Mouse (Mus musculus) midbrain, embryonic 10.5 days (tissue): ENCODE measurements at regions not wholly inside any gene's neighbourhood (a gene's known extent, or its start where the extent isn't known, plus 50 kb on each side); places are given as distances from the start of the nearest gene placed in this dataset.

Experiments used
- DNase-seq: peaks from one replicate; pipeline ENCODE4 v3.0.0-alpha.2; 2017; ENCODE audit warnings: low spot score
- H3K27ac ChIP-seq: fragments of 300-500 bp; sonication (generic); replicated peaks from 2 replicates; pipeline ENCODE4 v1.5.1; 2016; ENCODE audit warnings: mild to moderate bottlenecking
- H3K27me3 ChIP-seq: fragments of 300-500 bp; sonication (generic); 2 replicates; pipeline ENCODE4 v1.6.1; 2016; ENCODE audit warnings: low read depth, mild to moderate bottlenecking; ENCODE audit not compliant: poor library complexity, severe bottlenecking
- H3K36me3 ChIP-seq: fragments of 300-500 bp; sonication (generic); 2 replicates; pipeline ENCODE4 v1.6.1; 2016; ENCODE audit warnings: mild to moderate bottlenecking, moderate library complexity
- H3K4me1 ChIP-seq: fragments of 300-500 bp; sonication (generic); 2 replicates; pipeline ENCODE4 v1.6.1; 2016
- H3K4me3 ChIP-seq: fragments of 300-500 bp; sonication (generic); 2 replicates; pipeline ENCODE4 v1.5.1; 2016; ENCODE audit warnings: mild to moderate bottlenecking, moderate library complexity
- H3K9me3 ChIP-seq: fragments of 300-500 bp; sonication (generic); replicated peaks from 2 replicates; pipeline ENCODE4 v1.6.1; 2016; ENCODE audit warnings: mild to moderate bottlenecking
- WGBS: fragments of 180-500 bp; shearing (Covaris S2); methylation state at CpG from one replicate; pipeline ENCODE4 v1.1.7; 2016; 5-methylcytosine and 5-hydroxymethylcytosine counted together

DNA sequence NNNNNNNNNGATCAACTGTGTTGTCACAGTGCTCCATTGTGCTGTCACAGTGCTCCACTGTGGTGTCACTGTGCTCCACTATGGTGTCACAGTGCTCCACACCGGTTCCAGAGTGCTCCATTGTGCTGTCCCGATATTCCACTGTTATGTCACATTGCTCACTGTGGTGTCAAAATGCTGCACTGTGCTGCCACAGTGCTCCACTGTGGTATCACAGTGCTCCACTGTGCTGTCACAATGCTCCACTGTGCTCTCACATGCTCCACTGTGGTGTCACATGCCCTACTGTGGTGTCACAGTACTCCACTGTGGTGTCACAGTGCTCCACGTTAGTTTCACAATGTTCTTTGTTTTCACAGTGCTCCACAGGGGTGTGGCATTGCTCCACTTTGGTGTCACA is 359.3 kb upstream of the Olfr161 start:
- Histone ChIP-seq H3K36me3 (no peaks in the 10 kb centered on the region), H3K4me3 (no peak overlapping the region), H3K27ac (no peak overlapping the region), H3K27me3 (no peaks in the 10 kb centered on the region), H3K4me1 (no peaks in the 10 kb centered on the region), H3K9me3 (peaks cover 53% of the 10 kb centered on the region)
- no peak for DNase-seq
- WGBS: 73% methylated on average over 3 of the region's 3 CpGs

DNA sequence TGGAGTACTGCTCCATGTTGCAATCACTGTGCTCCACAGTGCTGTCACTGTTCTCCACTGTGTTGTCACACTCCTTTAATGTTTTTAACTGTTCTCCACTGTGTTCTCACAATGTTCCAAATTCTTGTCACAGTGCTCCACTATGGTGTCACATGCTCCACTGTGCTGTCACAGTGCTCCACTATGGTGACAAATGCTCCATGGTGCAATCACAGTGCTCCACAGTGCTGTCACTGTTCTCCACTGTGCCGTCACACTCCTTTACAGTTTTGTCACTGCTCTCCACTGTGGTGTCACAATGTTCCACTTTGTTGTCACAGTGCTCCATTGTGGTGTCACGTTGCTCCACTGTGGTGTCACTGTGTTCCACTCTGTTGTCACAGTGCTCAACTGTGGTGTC is 358.2 kb upstream of the Olfr161 start:
- WGBS: 54% methylated on average over 2 of the region's 2 CpGs
- H3K9me3 ChIP-seq: peaks cover 63% of the 10 kb centered on the region
- DNase-seq: no peak
- no peaks in the 10 kb centered on the region for H3K4me1 ChIP-seq
- no peak overlapping the region for H3K4me3 ChIP-seq
- H3K36me3 ChIP-seq: no peaks in the 10 kb centered on the region
- no peak overlapping the region for H3K27ac ChIP-seq
- no peaks in the 10 kb centered on the region for H3K27me3 ChIP-seq

DNA sequence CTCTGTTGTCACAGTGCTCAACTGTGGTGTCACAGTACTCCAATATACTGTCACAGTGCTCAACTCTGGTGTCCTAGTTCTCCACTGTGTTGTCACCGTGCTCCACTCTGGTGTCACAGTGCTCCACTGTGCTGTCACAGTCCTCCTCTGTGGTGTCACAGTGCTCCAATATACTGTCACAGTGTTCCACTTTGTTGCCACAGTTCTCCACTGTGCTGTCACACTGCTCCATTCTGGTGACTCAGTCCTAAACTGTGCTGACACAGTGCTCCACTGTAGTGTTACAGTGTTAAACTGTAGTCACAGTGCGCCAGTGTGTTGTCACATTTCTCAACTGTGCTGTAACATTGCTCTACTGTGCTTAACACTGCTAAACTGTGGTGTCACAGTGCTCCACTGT is 356.8 kb upstream of the Olfr161 start:
- Histone ChIP-seq H3K9me3 (peaks cover 78% of the 10 kb centered on the region), H3K27me3 (no peaks in the 10 kb centered on the region), H3K36me3 (no peaks in the 10 kb centered on the region), H3K27ac (no peak overlapping the region), H3K4me1 (no peaks in the 10 kb centered on the region), H3K4me3 (no peak overlapping the region)
- DNase-seq: no peak
- 54% methylated on average over 2 of the region's 2 CpGs for WGBS

DNA sequence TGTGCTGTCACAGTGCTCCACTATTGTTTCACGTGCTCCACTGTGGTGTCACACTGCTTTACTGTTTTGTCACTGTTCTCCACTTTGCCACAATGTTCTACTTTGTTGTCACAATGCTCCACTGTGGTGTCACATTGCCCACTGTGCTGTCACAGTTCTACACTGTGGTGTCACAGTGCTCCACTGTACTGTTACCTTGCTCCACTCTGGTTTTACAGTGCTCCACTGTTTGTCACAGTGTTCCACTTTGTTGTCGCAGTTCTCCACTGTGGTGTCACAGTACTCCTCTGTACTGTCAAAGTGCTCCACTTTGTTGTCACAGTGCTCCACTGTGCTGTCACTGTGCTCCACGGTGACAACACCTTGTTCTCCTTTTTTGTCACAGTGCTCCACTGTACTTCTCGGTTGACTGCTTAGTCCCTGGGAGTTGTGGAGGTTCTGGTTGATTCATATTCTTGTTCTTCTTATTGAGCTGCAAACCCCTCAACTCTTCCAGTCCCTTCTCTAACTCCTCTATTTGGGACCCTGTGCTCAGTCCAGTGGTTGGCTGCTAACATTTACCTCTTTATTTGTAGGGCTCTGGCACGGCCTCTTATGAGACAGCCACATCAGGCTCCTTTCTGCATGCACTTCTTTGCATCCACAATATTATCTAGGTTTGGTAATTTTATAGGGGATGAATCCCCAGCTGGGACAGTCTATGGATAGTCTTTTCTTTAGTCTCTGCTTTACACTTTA is 349.7 kb upstream of the Olfr161 start:
- no peaks in the 10 kb centered on the region for H3K4me1 ChIP-seq
- H3K4me3 ChIP-seq: no peak overlapping the region
- no peaks in the 10 kb centered on the region for H3K27me3 ChIP-seq
- 71% methylated on average over 5 of the region's 5 CpGs for WGBS
- peaks cover 97% of the 10 kb centered on the region for H3K9me3 ChIP-seq
- no peak for DNase-seq
- H3K36me3 ChIP-seq: no peaks in the 10 kb centered on the region
- no peak overlapping the region for H3K27ac ChIP-seq

DNA sequence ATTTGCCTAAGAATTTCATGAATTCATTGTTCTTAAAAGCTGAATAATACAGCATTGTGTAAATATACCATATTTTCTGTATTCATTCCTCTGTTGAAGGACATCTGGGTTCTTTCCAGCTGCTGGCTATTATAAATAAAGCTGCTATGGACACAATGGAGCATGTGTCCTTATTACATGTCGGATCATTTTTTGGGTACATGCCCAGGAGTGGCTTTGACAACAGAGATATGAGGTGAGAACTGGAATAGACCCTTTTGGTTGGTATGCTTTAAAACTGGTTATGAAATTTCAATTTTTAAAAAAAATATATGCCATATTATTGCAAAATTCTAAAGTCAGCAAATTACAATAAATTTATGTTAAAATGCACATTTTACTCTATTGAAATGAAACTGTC is 348.9 kb upstream of the Olfr161 start:
- Histone ChIP-seq H3K9me3 (peaks cover 97% of the 10 kb centered on the region), H3K4me3 (no peak overlapping the region), H3K27ac (no peak overlapping the region), H3K4me1 (no peaks in the 10 kb centered on the region), H3K36me3 (no peaks in the 10 kb centered on the region), H3K27me3 (no peaks in the 10 kb centered on the region)
- WGBS: 71% methylated on average over 1 of the region's 1 CpGs
- DNase-seq: no peak

DNA sequence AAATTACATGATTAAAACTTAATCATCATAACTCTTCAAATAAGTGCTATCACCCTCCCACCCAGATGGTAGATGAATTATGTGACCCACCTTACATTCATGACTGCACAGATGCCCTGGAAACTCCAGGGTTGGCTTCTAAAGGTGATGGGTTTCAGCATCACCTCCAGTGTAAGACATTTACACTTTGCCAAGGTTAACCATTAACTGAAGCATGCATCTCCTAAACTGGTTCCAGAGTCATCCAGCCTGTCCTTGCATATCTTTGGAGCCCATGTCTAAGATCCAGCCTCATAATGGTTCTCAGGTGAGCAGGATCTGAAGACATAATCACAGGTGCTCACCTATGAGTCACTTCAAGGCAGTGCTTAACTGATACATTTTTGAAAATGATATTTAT is 344.4 kb upstream of the Olfr161 start:
- no peak for DNase-seq
- H3K4me1 ChIP-seq: no peaks in the 10 kb centered on the region
- H3K27ac ChIP-seq: no peak overlapping the region
- H3K9me3 ChIP-seq: peaks cover 79% of the 10 kb centered on the region
- no peaks in the 10 kb centered on the region for H3K27me3 ChIP-seq
- no peak overlapping the region for H3K4me3 ChIP-seq
- H3K36me3 ChIP-seq: no peaks in the 10 kb centered on the region

DNA sequence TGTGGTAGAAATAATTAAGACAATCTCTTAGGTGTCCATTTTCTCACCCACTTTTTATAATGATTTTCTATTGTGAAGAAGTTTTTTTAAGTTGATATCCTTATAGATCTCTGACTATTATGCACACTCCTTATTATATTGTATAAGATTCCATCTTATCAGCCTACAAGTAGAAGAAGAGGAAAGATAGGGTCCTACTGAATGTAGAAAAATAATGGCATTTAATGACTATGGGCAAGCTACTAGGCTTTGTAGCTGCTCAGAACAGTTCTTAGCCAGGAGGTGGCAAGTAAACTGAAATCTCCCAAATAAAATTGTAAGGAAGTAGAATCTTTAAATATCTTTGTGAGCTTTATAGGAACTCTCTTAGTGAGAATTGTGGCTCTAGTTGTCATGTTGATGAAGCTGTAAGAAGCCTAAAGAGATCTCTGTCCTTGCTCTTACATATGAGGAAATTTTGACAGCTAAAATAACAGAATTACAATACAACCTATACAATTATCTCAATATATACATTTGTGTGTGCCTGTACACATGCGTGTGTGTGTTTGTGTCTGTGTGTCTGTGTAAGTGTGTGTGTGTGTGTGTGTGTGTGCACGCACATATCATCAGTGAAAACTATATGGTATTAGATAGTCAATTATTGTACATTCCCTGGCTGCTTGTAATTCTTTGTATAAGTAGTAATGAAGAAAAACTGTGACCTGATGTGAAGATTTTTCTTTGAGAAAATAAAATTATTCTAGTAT is 343.7 kb upstream of the Olfr161 start:
- DNase-seq: no peak
- 43% methylated on average over 2 of the region's 2 CpGs for WGBS
- Histone ChIP-seq H3K9me3 (peaks cover 78% of the 10 kb centered on the region), H3K4me3 (no peak overlapping the region), H3K27me3 (no peaks in the 10 kb centered on the region), H3K36me3 (no peaks in the 10 kb centered on the region), H3K27ac (no peak overlapping the region), H3K4me1 (no peaks in the 10 kb centered on the region)

DNA sequence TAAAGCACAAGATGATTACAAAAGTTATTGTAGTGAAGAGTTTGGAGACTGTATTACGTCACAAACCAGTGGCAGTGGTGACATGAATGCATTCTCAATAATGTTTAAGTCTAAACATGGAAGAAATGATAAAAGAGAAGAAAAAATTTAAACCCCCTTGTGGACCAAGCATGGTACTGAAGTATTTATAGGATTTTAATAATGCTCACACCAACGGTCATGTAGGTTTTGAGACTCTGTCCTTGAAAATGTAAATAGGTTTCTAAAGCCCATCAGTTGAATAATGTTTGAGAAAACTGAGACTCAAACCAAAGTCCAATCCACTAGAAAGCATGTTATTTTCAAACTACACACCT is 343.1 kb upstream of the Olfr161 start:
- no peak overlapping the region for H3K27ac ChIP-seq
- no peaks in the 10 kb centered on the region for H3K27me3 ChIP-seq
- WGBS: 52% methylated on average over 2 of the region's 2 CpGs
- H3K4me3 ChIP-seq: no peak overlapping the region
- no peaks in the 10 kb centered on the region for H3K4me1 ChIP-seq
- DNase-seq: no peak
- peaks cover 77% of the 10 kb centered on the region for H3K9me3 ChIP-seq
- H3K36me3 ChIP-seq: no peaks in the 10 kb centered on the region

DNA sequence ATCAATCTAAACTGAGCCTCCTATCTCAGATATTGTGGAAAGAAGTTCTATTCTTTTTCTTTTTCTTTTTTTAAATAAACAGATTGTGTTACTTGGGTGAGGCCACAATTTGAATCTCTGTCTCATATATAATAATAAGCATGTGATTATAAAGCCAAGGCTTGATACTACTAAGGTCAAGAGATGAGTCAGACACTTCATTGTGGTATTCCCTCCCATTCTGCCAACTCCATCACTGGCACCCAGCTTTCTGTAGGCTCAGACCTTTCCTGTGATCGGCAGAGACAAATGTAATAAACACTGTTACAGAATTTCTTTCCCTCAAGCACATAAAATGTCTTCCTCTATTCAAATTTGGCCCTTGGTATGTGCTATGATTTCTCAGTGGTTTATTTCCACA is 337.0 kb upstream of the Olfr161 start:
- Histone ChIP-seq H3K27me3 (no peaks in the 10 kb centered on the region), H3K27ac (no peak overlapping the region), H3K9me3 (peaks cover 84% of the 10 kb centered on the region), H3K36me3 (no peaks in the 10 kb centered on the region), H3K4me3 (no peak overlapping the region), H3K4me1 (no peaks in the 10 kb centered on the region)
- DNase-seq: no peak
- WGBS: 40% methylated on average over 1 of the region's 1 CpGs

DNA sequence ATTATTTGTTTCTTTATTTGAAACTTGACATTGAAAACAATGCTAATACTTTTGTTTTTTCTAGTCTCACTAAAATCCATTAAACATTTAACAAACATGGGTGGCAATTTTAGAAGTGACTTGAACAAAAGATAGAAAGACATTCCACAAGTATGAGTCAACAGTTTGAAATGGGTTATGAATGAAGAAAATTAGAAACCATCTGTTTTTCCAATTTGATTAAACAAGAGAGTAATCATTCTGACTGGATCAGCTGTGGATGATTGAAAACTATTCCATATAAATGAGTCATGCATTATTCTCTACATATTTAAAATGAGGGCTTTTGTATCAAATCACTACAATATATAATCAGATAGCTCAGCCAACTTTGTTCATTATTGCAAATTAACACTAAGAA is 334.8 kb upstream of the Olfr161 start:
- no peak overlapping the region for H3K27ac ChIP-seq
- peaks cover 92% of the 10 kb centered on the region for H3K9me3 ChIP-seq
- H3K27me3 ChIP-seq: no peaks in the 10 kb centered on the region
- DNase-seq: no peak
- H3K4me1 ChIP-seq: no peaks in the 10 kb centered on the region
- H3K4me3 ChIP-seq: no peak overlapping the region
- no peaks in the 10 kb centered on the region for H3K36me3 ChIP-seq

DNA sequence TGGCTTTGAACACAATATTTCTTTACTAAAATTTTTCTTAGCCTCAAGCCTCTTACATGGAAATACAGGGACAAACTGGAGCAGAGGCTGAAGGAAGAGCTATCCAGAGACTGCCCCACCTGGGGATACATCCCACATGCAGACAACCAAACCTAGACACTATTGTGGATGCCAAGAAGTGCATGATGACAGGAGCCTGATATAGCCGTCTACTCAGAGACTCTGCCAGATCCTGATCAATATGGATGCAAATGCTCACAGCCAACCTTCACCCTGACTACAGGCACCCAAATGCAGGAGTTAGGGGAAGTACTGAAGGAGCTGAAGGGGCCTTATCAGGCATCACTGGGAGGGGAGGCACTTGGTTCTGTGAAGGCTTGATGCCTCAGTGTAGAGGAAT is 325.5 kb upstream of the Olfr161 start:
- Histone ChIP-seq H3K36me3 (no peaks in the 10 kb centered on the region), H3K4me1 (no peaks in the 10 kb centered on the region), H3K9me3 (peaks cover 98% of the 10 kb centered on the region), H3K4me3 (no peak overlapping the region), H3K27ac (no peak overlapping the region), H3K27me3 (no peaks in the 10 kb centered on the region)
- WGBS: 94% methylated on average over 1 of the region's 1 CpGs
- DNase-seq: no peak

DNA sequence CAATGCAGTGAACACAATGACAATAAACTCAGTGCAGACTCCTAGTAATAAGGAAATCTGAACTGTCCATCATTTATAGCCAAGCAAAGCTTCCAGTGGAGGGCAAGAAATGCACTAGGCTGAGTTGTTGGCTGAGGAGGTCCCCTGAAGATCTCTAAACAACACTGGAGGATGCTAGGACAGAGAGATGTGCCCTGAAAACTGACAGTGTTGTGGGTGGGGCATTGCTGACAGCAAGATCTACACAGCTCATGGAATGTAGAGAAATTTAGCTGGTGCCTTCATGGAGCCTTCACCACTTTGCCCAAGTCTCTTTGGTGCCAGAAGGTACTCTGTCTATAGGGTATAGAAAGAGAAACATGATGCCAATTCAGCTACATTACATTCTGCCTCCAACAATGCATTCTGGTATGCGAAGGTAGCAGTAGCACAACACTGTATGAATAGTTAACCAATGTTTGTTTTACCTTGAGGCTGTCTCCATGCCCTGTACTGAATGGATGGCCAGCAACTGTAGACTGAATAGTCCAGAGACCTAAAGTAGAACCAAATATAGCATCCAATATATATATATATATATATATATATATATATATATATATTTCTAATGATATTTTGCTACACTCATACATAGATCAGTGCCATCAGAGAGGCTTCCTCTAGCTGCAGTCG is 318.9 kb upstream of the Olfr161 start:
- Histone ChIP-seq H3K4me1 (no peaks in the 10 kb centered on the region), H3K9me3 (peaks cover 97% of the 10 kb centered on the region), H3K36me3 (no peaks in the 10 kb centered on the region), H3K4me3 (no peak overlapping the region), H3K27ac (no peak overlapping the region), H3K27me3 (no peaks in the 10 kb centered on the region)
- 61% methylated on average over 2 of the region's 2 CpGs for WGBS
- DNase-seq: no peak

DNA sequence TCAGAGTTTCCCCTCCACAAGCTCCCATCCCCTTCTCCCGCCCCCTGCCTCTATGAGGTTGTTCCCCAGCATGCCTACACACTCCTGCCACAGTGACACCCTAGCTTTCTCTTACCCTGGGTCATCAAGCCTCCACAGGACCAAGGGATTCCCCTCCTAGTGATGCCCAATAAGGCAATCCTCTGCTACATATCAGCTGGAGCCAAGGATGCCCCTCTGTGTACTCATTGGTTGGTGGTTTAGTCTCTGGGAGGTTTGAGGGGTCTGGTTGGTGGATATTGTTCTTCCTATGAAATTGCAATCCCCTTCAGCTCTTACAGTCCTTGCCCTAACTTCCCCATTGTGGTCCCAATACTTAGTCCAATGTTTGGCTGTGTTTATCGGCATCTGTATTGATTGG is 317.4 kb upstream of the Olfr161 start:
- no peak overlapping the region for H3K4me3 ChIP-seq
- no peaks in the 10 kb centered on the region for H3K36me3 ChIP-seq
- no peak for DNase-seq
- no peaks in the 10 kb centered on the region for H3K27me3 ChIP-seq
- 88% methylated on average over 2 of the region's 2 CpGs for WGBS
- no peak overlapping the region for H3K27ac ChIP-seq
- no peaks in the 10 kb centered on the region for H3K4me1 ChIP-seq
- peaks cover 97% of the 10 kb centered on the region for H3K9me3 ChIP-seq
